Mouse (Mus musculus) 416B (cell line): ENCODE measurements around the gene Gltp.
A peak's percentile ranks its signal among the peaks of the same experiment; 100 is the strongest.

Experiments used
- DNase-seq: peaks from one replicate; pipeline ENCODE4 v3.0.0; 2011; ENCODE audit warnings: low read depth

Gltp gene

DNA sequence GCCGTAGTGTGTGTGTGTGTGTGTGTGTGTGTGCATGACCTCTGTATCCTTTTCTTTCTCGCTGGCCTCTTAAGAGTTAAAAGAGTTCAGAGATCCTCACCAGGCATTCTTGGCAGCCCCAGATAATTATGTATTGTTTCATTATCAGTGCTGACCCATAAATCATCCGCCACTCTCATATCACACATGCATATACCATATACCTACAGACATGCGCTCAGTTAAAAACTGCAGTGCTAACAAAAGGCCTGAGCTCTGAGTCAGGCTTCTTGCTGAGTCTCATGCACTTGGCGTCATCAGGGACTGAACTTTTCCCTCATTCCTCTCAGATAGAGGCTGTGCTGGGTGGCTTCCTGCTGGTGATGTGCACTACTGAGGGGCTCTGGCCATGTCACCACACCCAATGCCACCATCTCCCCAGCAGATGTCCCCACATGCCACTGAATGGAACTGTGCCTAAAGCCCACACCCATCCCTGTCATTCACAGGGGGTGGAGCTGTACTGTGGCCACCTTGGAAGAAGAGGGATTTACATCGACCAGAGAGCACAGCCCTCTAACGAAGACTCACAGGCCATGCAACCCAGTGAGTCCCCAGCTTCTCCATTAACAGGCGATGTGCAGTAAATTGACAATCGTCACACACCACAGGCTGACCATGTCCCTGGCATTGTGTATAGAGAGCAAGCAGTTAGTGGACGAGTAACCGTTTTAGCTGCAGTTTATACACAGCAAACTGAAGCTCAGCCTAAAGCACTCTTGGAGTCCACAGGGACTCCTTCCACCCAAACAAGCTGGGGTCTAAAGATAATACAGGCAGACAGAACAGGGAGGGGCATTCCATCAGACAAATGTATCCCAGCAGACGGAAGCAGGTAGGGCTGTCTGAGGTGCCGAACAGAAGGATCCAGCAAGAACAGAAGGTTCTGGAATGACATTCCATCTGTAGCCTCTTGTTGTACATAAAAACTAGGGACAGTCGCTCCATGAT, 11.9 kb upstream of the Gltp start:
- DNase-seq: peak; percentile 70

GRCm38 (mm10) chr5:114699015-114699414, 8.2 kb upstream of the Gltp start:
- DNase-seq: no peak

DNA sequence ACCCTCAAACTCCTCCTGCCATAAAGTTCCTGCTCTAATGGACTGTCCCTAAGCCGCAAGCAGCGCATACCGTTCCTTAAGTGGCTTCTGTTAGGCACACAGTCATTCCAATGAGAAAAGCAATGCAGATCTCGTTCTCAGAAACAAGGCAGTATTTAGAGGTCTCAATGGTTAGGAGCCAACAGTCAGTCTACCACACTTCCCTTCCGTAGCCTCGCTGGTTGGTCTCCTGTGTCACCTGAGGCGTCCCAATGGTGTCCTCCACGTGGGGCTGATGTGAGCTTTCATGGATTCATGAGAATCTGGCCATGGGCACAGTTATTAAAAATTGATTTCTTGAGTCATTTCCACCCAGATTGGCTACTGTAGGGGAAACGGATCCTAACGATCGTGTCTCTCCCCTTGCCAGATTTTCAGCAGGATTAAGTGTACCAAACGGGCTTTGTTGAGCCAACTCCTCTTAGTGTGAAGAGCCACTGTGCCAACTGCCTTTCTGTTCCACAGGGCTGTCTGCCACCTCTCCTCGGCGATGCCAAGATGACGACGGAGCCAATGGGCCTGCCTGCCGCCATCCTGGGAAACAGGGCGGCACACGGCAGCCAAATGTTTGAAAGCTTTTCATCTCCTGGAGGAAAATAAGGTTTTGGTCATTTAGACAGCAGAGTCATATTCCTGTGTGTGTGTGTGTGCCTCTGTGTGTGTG, 7.4 kb upstream of the Gltp start:
- no peak for DNase-seq

DNA sequence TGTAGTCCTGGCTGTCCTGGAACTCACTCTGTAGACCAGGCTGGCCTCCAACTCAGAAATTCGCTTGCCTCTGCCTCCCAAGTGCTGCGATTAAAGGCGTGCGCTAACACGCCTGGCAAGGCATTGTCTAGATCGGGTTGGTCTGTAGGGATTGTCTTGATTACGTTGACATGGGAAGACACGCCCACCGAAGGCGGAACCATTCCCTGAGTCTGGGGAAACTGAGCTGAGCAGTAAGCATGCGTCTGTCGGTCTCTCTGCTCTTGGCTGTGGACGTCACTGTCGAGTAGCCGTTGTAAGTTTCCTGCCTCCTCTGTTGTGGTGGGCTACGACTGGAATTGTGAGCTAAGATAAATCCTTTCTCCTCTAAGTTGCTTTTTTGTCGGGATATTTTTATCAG, 6.2 kb upstream of the Gltp start:
- DNase-seq: no peak

GRCm38 (mm10) chr5:114695775-114696174, 5.0 kb upstream of the Gltp start:
- DNase-seq: peak; percentile 72

DNA sequence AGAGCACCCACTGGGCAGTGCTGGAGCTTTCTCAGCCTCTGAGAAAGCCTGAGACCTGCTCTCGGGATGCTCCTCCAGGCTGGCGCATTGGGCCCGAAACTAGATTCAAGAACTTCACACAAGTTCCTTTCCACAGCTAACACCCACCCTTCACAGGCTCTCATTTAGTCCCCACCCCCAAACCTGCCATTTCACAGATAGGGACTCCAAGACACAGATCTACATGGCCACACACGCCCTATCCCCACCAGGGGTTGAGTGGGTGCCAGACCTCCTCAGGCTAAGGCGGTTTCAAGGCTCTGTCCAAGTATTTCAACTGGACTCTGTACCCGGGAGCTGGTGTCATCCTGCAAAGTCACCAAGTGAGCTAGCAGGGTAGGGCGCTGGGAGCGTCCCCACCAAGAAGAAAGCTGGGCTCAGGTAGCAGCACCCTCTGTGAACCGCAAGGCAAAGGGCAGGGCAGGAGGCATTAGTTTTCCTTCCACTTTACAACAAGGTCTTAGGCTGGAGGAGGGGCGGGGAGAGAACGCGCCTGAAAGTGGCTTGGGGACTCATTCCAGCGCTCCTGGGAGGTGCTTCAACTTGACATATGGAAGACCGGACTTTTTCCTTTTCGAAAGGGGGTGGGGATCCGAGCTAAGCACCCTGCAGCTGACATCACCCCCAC, 951 bp downstream of the Gltp start:
- DNase-seq: peak; percentile 39

DNA sequence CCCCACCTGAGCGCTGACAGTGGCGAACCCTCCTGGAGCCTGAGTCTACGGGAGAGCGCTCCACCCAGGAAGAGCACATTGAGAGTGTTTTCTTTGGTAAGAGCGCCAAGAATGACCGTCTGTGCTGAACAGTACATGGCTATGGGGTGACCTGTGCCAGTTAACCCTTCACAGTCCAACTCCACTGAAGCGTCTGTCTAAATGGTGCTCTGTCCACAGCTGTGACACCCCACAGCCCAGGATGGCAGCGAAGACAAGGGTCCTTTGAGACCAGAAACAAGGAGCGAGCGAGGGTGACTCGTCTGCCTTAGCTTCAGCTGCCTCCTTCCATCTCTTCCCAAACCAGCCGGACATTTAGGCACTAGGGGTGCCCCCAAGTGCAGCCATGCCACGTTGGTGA, 2.1 kb downstream of the Gltp start:
- DNase-seq: no peak

- peak; percentile 39 for DNase-seq
These were observed 2.9 kb downstream of the Gltp start for GRCm38 (mm10) chr5:114687901-114688300.

DNA sequence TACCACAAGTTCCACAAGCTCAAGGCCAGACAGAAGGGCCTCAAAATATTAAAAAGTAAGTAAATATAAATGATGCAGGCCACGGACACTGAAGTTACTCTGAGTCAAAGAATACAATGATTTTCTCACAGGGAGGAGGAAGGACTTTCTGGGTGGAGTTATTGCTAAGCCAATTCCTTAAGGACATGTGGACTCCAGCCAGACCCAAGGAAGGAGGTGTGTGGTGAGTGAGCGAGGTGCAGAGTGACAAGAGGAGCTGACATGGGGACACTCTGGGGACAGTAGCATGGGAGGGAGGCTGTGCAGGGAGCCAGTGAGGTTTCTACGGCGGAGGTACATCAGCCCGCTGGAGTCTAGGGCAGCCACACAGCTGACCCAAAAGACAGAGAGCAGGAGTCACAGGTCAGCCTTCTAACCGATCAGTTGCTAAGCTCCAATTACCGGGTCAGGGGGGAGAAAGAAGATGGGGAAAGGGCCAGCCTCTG, 4.0 kb downstream of the Gltp start:
- no peak for DNase-seq

GRCm38 (mm10) chr5:114685986-114686385, 4.8 kb downstream of the Gltp start:
- DNase-seq: no peak

DNA sequence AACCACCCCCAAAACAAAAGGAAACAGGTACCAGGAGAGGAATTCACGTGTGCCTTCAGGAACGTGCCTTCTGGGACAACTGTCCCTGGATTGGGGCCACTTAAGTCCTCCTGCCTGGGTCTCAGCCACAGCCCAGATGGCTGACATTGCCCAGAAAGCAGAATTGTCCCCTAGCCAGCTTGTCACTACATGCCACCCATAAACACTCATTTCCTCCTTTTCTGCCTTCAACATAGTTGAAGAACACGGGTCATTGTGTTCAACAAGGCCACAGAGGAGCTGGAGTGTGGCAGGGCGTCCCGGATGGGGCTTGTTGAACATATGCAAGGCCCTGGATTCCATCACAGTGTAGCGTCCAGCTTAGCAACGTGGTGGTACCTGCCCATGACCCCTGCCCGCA, 9.1 kb downstream of the Gltp start:
- no peak for DNase-seq

GRCm38 (mm10) chr5:114680676-114681285, 10.0 kb downstream of the Gltp start:
- no peak for DNase-seq

GRCm38 (mm10) chr5:114679841-114680591, 10.8 kb downstream of the Gltp start:
- no peak for DNase-seq

- DNase-seq: no peak
These were observed 16.2 kb downstream of the Gltp start for GRCm38 (mm10) chr5:114674594-114674993.

DNA sequence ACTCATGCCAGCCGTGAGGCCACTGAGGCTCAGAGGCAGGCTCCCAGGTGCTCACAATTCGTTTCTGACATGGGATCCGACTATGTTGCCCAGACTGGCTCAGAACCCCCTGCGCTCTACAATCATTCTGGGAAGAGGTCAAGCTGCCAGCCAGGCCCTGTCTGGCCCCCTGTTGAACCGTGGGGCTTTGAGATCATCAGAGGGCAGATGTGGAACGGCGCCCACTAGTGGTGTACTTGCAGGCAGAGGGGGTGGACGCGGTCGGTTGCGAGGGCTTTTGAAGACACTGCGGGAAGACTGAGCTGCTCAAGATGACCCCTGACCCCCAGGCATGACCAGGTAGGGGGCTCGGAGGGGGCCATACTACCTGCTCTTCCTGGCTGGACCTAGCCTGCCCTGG, 17.7 kb downstream of the Gltp start:
- no peak for DNase-seq

DNA sequence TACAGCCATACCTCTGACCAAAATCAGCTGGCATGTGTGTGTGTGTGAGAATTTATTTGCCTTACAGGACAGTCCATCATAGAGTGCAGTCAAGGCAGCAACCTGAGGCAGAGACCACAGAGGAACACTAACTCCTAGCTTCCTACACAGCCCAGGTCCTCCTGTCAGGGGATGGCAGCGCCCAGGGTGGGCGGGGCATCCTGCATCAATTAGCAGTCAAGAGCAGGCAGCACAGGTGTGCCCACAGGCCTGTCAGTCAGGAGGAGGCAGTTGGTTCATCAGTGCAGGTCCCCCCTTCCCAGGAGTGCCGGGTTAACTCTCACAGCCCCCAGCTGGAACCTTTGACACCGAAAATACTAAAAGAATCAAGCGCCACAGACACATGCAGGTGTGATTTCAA, 21.8 kb downstream of the Gltp start:
- no peak for DNase-seq

DNA sequence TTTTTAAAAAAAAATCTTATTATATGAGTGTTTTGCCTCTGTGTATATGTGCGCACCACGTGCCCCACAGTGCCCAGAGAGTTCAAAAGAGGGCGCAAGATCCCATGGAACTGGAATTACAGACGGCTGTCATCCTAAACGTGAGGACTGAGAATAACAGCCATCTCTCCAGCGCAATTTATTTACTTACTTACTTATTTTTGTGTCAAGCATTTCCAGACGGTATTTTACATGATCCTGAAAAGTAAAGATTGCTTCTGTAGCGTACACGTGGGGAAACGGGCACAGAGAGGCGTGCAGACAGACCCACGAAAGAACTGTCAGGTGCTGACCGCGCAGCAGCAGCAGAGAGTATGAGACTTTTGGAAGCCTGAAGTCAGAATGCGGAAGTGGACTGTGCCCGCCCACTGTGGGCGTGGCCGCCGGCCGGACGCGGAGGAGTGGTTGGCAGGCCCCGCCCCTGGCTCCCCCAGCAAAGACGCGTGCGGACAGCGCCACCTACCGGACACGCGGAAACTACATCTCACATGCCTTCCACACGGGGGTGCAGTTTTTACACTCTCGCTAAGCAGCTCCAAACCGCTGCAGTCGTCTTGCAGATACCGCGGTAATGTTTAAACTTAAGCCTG, 23.4 kb downstream of the Gltp start:
- peak; percentile 98 for DNase-seq

DNA sequence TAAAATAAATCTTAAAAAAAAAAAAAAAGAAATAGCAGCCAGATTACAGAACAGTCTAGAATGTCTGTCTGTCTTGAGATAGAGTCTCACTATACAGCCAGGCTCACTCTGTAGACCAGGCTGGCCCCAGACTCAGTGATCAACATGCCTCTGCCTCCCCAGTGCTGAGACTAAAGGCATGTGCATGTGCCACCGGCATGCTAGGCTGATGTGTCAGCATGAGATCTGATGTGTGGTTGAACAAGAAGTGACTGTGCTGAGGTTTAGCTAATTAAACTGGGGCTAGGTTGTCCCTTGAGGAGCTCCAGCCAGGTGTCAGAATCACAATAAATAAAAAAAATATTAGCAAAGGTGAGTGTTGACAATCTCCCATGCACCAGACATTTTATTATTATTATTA, 24.1 kb downstream of the Gltp start:
- peak; percentile 19 for DNase-seq

DNA sequence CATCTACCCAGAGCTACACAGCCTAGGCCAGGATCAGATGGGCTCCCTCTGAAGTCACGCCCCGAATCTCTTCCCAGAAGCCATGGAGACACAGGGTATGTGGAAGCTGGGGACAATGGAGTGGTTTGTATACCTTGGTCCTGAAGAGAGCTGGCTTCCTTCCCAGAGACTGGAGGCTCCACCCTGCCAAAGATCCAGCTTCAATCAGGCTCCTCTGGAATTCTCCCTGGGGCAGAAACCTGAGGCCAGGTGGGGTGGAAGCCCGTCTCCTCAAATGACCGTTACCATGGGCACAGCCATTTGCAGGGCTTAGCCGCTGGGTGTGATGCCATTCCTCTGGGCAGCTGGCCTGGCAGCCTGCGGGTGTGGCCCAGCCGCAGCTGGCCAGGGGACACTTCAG, 26.0 kb downstream of the Gltp start:
- DNase-seq: no peak

- no peak for DNase-seq
These were observed 26.6 kb downstream of the Gltp start for GRCm38 (mm10) chr5:114664139-114664538.

GRCm38 (mm10) chr5:114661029-114661428, 29.8 kb downstream of the Gltp start:
- DNase-seq: peak; percentile 73
